Mouse (Mus musculus) B cell, adult 2 months (primary cell): ENCODE measurements around the gene Golga7b.

Source experiments
- DNase-seq, 2 experiments: peaks; one replicate each; pipeline ENCODE4 v3.0.0; 2022

The Golga7b gene

GRCm38 (mm10) chr19:42255438-42255783 is 8.0 kb downstream of the Golga7b start:
- DNase-seq = no peak

DNA sequence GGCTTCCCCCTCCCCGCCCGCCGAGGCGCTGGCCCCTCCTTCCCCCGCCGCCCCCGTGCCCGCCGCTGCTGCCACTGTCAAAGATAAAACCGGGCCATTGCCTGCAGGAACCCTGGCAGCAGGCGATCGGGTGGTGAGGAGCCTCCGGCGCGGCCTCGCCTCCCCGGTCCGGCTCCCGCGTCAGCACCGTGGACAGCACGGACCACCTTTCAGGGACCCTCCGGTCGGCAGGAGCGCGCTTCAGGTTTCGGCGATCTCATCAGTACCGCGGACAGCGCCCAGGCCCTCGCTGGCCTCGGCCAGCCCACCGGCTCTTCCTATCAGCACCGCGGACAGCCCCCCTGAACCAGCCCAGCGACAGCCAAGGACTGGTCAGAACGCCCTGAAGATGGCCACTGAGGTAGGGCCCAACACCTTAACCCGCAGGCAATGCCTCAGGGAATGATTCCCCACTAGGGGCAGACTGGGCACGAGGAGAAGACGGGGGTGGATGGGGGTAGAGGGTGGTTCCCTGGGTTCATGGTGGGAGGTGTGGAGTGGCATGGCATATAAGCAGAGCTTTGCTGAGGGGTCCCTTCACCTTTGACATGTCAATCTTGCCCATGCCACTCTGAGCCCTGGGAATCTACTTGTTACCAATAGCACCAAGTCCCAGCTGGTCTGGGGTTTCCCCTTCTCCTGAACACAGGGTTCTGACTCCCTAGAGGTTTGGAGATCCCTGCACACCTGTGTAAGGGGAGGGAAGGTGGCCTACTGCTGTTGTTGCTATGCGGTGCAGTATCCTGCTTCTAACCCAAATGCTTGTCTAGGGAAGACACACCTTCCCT is 8.6 kb downstream of the Golga7b start:
- DNase-seq = peak; percentile 12 to 21

GRCm38 (mm10) chr19:42256611-42257240 is 9.4 kb downstream of the Golga7b start:
- no peak for DNase-seq

- no peak for DNase-seq
These were observed 9.9 kb downstream of the Golga7b start for GRCm38 (mm10) chr19:42257241-42257635.

- DNase-seq = no peak
These were observed 10.7 kb downstream of the Golga7b start for GRCm38 (mm10) chr19:42258031-42258430.

DNA sequence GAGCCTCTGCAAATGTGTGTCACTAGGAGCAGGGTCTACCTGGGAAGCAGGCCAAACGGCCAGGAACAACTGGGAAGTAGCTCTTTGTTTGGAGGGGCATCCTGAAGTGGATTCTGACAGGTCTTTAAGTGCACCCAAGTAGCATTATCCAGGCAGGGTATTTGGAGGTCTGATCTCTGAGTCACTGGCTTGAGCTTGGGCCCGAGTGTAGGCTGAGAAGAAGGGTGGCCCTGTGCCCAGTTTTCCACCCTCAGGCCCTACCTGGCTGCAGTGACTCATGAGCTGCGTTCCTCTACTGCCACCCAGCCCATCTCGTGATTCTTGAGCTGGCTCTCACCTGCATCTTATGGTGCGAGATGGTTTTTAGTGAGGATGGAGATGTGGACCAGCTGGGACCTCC is 11.2 kb downstream of the Golga7b start:
- DNase-seq = no peak

DNA sequence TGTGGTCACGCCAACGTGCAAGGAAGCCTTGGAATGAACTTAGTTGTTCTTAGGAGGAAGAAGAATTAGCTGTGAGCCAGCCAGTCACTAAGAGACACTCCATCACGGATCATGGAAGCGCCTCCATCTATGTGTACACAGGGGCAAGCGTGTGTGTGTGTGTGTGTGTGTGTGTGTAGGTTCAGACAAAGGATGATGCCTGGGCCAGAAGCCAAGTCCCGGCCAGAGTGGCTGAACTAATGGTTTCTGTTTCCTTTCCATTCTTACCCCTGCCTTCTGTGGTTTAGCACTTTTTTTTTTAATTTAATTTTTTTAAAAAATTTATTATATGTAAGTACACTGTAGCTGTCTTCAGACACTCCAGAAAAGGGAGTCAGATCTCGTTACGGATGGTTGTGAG is 13.1 kb downstream of the Golga7b start:
- DNase-seq = no peak

DNA sequence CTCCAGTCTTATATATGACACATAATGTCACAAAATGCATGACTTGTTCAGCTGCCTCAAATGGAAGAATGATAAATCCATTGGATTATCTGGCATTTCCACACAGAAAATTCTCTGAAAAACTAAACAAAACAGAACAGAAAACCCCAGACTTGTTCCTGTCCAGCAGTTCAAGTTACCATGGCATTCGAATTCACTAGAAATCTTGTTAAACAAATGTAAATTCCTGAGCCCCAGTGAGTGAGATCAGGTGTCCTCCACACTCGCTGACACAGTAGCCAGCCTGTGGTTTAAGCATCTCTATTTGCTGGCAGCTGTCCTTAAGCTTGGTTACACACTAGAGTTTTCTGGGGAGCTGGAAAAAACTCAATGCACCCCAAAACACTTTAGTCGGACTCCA is 16.1 kb downstream of the Golga7b start:
- DNase-seq = no peak

- DNase-seq = no peak
These were observed 21.0 kb downstream of the Golga7b start for GRCm38 (mm10) chr19:42268337-42268736.

- no peak for DNase-seq
These were observed 22.7 kb downstream of the Golga7b start for GRCm38 (mm10) chr19:42270119-42270518.

DNA sequence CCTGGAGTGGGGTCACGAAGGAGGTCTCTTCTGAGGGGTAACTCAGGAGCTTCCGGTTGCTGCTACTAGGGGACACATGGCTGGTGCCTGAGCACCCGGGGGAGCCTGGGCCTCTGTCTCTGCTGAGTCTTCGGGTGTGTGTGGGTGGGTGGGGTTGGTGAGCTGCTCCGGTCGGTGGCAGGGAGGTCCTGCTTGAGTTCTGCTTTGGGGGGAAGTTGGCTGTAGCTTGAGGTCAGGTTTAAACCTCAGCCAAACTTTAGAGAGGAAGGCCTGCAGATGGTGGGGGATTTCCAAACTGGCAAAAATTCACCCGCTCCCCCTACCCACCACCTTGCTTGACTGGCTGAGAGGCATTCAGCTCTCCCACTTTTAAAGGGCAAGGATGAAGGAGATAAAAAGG is 23.8 kb downstream of the Golga7b start:
- no peak for DNase-seq

DNA sequence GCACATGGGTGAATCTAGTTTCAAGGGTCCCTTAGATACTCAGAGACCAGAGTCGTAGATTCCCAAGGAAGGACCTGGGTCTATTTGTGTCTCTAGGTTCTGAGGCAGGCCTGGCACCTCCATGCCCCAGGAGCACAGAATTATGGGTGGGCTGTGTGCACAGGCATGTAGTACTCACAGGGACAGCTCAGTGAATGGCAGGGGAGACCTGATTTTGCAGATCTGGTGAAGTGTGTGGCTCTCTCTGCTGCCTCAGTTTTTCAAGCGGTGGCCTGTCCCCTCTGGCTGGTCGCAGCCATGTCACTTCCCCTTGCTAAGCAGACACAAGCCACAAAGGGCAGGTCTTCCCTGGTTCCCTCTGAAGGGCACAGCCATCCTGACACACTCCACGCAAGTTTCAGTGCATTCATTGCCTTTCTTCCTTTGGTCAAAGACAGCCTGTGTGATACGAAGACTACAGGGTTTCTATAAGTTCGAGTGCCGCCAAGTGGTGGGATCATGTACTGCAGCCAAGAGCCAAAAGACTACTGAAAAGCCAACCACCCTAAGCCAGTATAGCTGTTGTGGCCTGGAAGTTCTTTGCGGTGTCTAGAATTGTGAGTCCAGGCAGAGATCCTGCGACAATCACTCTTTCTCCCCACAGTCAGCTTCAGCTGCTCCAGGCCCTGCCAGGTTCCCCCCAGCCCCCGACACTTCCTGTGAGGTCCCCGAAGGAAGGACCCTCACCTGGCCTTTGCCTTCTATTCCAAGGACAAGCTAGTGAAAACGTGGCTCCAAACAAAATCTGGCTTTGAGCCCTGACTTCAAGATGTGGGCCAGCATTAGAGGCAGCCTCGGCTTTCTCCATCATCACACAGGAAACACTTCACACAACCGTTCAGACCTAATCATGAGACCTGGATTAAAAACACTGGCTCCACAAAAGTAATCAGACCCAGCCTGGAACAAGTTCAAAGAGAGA is 24.9 kb downstream of the Golga7b start:
- peak; percentile 63 to 66 for DNase-seq

DNA sequence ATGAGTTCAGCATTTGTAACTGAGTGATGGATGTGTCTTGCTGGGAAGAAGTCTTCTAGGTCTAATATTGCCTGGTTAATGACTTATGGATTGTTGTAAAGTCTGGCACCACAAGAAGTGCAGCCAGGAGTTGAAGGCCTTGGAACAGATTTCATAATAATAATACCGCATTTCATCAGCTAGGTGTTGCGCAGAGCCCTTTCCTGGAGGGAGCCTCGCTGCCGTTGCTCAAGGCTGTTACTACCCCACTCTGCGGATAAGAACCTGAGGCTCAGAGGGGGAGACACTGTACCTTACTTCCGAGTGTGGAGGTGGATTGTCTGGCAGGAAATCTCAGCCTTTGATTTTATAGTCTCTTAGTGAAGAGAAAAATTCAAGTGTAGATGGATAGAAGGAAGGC is 29.9 kb downstream of the Golga7b start:
- DNase-seq = no peak

- no peak for DNase-seq
These were observed 31.1 kb downstream of the Golga7b start for GRCm38 (mm10) chr19:42278461-42278860.

- no peak for DNase-seq
These were observed 32.2 kb downstream of the Golga7b start for GRCm38 (mm10) chr19:42279611-42280010.

DNA sequence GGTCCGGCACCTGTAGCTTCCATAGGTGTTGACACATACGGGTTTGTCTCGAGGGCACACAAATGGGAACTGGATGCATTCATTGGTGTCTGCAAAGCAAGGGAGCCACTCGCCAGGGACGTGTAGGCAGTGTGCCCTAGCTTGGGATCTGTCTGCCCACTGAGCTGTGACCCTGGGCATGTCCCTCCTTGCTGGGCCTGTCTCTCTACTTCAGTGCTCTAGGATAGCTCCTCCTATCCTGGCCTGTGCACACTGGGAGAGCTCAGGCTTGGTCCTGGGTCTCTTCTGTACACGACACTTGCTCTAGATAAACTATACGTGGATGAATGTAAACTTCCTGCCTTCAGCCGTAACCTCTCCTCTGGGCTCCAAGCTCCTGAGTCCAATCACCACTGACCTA is 36.8 kb downstream of the Golga7b start:
- no peak for DNase-seq

- DNase-seq = no peak
These were observed 41.0 kb downstream of the Golga7b start for GRCm38 (mm10) chr19:42288361-42288760.

DNA sequence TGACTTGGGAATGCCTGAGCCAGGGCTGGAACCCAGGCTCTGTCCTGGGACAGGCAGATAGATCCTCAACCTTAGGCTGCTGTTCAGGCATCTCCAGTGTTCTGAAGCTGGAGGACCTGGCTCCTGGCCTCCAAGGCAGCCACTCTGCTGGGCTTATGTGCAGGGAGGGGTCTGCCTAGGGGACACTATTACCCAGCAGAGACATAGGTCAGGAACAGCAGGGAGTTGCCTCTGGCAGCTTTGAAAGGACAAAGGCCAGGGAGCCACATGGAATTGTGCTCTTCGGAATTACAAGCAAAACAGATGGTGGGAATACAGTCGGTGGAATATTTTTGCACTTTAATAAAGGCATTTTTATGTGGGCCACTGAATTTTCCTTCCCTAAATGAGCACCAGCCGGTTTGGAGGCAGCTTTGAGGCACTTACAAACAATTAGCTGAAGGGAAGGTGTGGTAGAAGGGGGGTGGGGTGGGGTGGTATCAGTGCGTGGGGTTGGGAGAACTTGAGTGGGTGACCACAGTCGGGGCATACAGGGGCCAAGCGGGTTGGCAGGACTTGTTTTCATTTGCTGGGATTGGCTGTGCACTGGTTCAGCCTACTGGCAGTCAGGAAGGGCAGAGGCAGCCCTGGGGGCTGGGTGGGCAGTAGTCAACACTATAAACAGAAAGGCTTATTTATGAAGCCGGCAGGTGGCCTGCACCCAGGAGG is 43.7 kb downstream of the Golga7b start:
- no peak for DNase-seq

GRCm38 (mm10) chr19:42292106-42292505 is 44.7 kb downstream of the Golga7b start:
- DNase-seq = no peak

- no peak for DNase-seq
These were observed 45.8 kb downstream of the Golga7b start for GRCm38 (mm10) chr19:42293216-42293615.

- DNase-seq = no peak
These were observed 55.9 kb downstream of the Golga7b start for GRCm38 (mm10) chr19:42303210-42303813.

DNA sequence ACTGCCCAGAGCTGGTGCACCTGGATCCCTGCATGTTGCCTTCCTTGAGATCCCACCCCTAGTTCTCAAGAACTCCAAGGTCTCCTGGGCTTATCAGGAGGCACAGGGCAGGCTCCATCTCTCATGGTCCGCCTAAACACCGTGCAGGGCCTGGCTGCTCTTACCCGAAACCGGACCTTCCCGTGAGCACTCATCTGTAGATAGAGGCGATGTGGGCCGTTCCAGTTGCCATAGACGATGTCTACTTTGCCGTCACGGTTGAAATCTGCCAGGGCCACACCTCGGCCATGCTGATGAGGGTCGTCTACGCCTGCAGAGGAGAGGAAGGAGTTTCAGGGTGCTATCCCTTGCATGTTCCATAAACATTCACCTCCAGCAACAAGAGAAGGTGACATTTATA is 57.1 kb downstream of the Golga7b start:
- DNase-seq = no peak
